Mouse (Mus musculus) neutrophil, adult 65 days (primary cell): ENCODE data around the gene Carf. TPM values are rescaled to one million over a fixed set of nuclear protein-coding genes. Genes with fewer than 3 reads are reported as not detected.

Source experiments
- total RNA-seq: library from RNA; stranded (reverse); gene quantifications from 2 replicates; pipeline ENCODE4 v1.2.4, GENCODE M21; 2023

Gene Carf
- 6.4 and 7.9 TPM in 2 replicates for total RNA-seq

GRCm38 (mm10) chr1:60098024-60098781, at the start of gene Carf, which contains the start of gene Wdr12:
TSS of gene Carf (plus strand) at chr1:60098247.
TSS of gene Wdr12 (minus strand) at chr1:60098645.

GRCm38 (mm10) chr1:60179932-60180783, 82.1 kb downstream of the Carf start, which contains the start of gene Nbeal1:
TSS of gene Nbeal1 (plus strand) at chr1:60180599.

Other genes starting within 250 kb of the Carf start
- 70.8 and 86.1 TPM in 2 replicates for gene Fam117b, start 185.2 kb upstream of the Carf start, total RNA-seq
- 1.5 TPM in 1 of 2 replicates, not detected in the other for gene Ica1l, start 55.1 kb upstream of the Carf start, total RNA-seq
- gene Wdr12, start 398 bp downstream of the Carf start, total RNA-seq: 5.8 and 7.6 TPM in 2 replicates
- gene Nbeal1, start 82.4 kb downstream of the Carf start, total RNA-seq: 13.6 and 17.0 TPM in 2 replicates
- gene Cyp20a1, start 245.1 kb downstream of the Carf start, total RNA-seq: 6.3 and 8.5 TPM in 2 replicates